Mouse (Mus musculus) liver, embryonic 15.5 days (tissue): ENCODE results near the gene Ugt1a7c. TPM values are rescaled to one million over a fixed set of nuclear protein-coding genes. Genes with fewer than 3 reads are reported as not detected.
"Not testable (repeated sequence)": the region's sequence is repeated elsewhere in the genome, so short reads cannot be mapped to it uniquely, and the experiment has no call there.

Experiments used
- ATAC-seq: fragments of 200-750 bp; cut with Nextera tagmentation; 2 replicates; pipeline ENCODE4 v1.8.0; 2017; ENCODE audit warnings: moderate number of reproducible peaks, mild to moderate bottlenecking, moderate library complexity; ENCODE audit not compliant: insufficient read depth
- H3K27ac ChIP-seq: fragments of 300-500 bp; sonication (generic); replicated peaks from 2 replicates; pipeline ENCODE4 v1.5.1; 2015; ENCODE audit warnings: mild to moderate bottlenecking, inconsistent platforms
- H3K27me3 ChIP-seq: fragments of 300-500 bp; sonication (generic); 2 replicates; pipeline ENCODE4 v1.6.1; 2015; ENCODE audit warnings: mild to moderate bottlenecking, inconsistent platforms
- H3K36me3 ChIP-seq: fragments of 300-500 bp; sonication (generic); replicated peaks from 2 replicates; pipeline ENCODE4 v1.6.1; 2015; ENCODE audit warnings: moderate library complexity, mild to moderate bottlenecking, inconsistent platforms
- H3K4me1 ChIP-seq: fragments of 300-500 bp; sonication (generic); replicated peaks from 2 replicates; pipeline ENCODE4 v1.6.1; 2015; ENCODE audit warnings: inconsistent platforms
- H3K4me2 ChIP-seq: fragments of 300-500 bp; sonication (generic); 2 replicates; pipeline ENCODE4 v1.6.1; 2015; ENCODE audit warnings: moderate library complexity, mild to moderate bottlenecking, inconsistent platforms
- H3K4me3 ChIP-seq: fragments of 300-500 bp; sonication (generic); replicated peaks from 2 replicates; pipeline ENCODE4 v1.5.1; 2015; ENCODE audit warnings: mild to moderate bottlenecking, inconsistent platforms
- H3K9ac ChIP-seq: fragments of 300-500 bp; sonication (generic); 2 replicates; pipeline ENCODE4 v1.6.1; 2015; ENCODE audit warnings: moderate library complexity, mild to moderate bottlenecking, inconsistent platforms
- H3K9me3 ChIP-seq: fragments of 300-500 bp; sonication (generic); replicated peaks from 2 replicates; pipeline ENCODE4 v1.6.1; 2016; ENCODE audit warnings: inconsistent platforms
- WGBS: fragments of 180-500 bp; shearing (Covaris S2); methylation state at CpG from one replicate; pipeline ENCODE4 v1.1.7; 2015; ENCODE audit warnings: mixed read lengths; ENCODE audit not compliant: insufficient replicate concordance; 5-methylcytosine and 5-hydroxymethylcytosine counted together
- polyA plus RNA-seq: library from polyadenylated mRNA; unstranded; fragments of >200 nt; fragmentation: Nextera tagmentation; extraction: Ambion mirVana; gene quantifications from 2 replicates; pipeline ENCODE4 v1.2.1, GENCODE M21; 2015

Ugt1a7c gene
- polyA plus RNA-seq, 1 experiment from 2014 or later: 3.1 TPM

- Histone ChIP-seq H3K4me3 (no peak overlapping the region), H3K4me1 (no peaks in the 10 kb centered on the region), H3K27ac (no peak overlapping the region), H3K27me3 (no peaks in the 10 kb centered on the region), H3K9me3 (peaks cover 40% of the 10 kb centered on the region), H3K4me2 (no peak overlapping the region), H3K9ac (no peak overlapping the region), H3K36me3 (no peaks in the 10 kb centered on the region)
- 54% methylated on average over 10 of the region's 10 CpGs for WGBS
- ATAC-seq: no peak
These were observed 120.9 kb downstream of the Ugt1a7c start for GRCm38 (mm10) chr1:88215466-88216380.

GRCm38 (mm10) chr1:88216551-88216950, 121.7 kb downstream of the Ugt1a7c start:
- 41% methylated on average over 2 of the region's 2 CpGs for WGBS

DNA sequence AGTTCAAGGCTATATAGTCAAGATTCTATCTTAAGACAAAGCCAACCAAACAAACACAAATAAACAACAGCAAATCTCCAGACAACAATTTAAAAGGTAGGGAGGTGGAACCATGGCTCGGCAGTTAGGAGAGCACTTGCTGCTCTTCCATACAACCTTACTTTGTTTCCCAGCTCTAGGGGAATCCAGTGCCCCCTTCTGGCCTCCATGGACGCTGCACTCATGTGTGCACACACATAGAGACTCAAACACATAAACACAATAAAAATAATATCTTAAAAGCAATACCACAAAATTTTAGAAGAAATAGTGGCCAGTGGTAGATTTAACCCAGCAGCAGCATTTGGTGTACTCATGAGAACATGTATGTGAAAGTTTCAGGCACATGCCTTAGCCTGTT, 122.3 kb downstream of the Ugt1a7c start:
- no peak overlapping the region for H3K9ac ChIP-seq
- no peaks in the 10 kb centered on the region for H3K4me1 ChIP-seq
- H3K36me3 ChIP-seq: no peaks in the 10 kb centered on the region
- H3K9me3 ChIP-seq: peaks cover 35% of the 10 kb centered on the region
- H3K4me3 ChIP-seq: no peak overlapping the region
- WGBS: 46% methylated on average over 2 of the region's 2 CpGs
- H3K27me3 ChIP-seq: no peaks in the 10 kb centered on the region
- H3K4me2 ChIP-seq: no peak overlapping the region
- ATAC-seq: no peak
- H3K27ac ChIP-seq: no peak overlapping the region

More at GRCm38 (mm10) chr1:88216551-88216950, 121.7 kb downstream of the Ugt1a7c start:
- H3K4me2 ChIP-seq: no peak overlapping the region
- no peaks in the 10 kb centered on the region for H3K27me3 ChIP-seq
- ATAC-seq: no peak
- no peak overlapping the region for H3K9ac ChIP-seq
- no peaks in the 10 kb centered on the region for H3K36me3 ChIP-seq
- no peaks in the 10 kb centered on the region for H3K4me1 ChIP-seq
- no peak overlapping the region for H3K4me3 ChIP-seq
- H3K9me3 ChIP-seq: peaks cover 40% of the 10 kb centered on the region
- no peak overlapping the region for H3K27ac ChIP-seq

DNA sequence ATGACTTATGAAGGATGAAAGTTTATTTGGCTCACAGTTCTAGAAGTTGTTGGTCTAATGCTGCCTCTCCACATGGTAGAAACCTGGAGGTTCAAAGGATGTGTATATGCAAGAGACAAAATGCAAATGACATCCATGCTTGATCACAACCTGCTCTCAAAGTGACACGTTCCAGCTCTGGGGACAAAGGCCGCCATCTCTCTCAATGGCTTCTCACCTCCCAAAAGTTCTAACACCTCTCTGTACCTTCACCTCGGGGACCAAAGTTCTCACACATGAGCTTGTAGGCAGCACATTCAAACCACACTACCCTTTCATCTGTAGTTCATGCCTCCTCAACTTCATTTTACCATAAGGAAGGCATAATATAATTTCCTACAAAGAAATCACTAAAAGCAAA, 122.7 kb downstream of the Ugt1a7c start:
- Histone ChIP-seq H3K27ac (no peak overlapping the region), H3K9me3 (peaks cover 33% of the 10 kb centered on the region), H3K9ac (no peak overlapping the region), H3K4me2 (no peak overlapping the region), H3K4me1 (no peaks in the 10 kb centered on the region), H3K36me3 (no peaks in the 10 kb centered on the region), H3K27me3 (no peaks in the 10 kb centered on the region), H3K4me3 (no peak overlapping the region)
- WGBS: 25% methylated on average over 3 of the region's 3 CpGs
- ATAC-seq: no peak

DNA sequence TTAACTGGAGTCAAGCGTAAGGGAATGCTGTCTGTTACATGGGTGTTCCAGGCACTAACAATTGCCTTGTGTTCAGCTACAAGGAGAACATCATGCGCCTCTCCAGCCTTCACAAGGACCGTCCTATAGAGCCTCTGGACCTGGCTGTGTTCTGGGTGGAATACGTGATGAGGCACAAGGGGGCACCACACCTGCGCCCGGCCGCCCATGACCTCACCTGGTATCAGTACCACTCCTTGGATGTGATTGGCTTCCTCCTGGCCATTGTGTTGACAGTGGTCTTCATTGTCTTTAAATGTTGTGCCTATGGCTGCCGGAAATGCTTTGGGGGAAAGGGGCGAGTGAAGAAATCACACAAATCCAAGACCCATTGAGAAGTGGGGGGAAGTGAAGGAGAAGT, 123.2 kb downstream of the Ugt1a7c start:
- no peak overlapping the region for H3K27ac ChIP-seq

GRCm38 (mm10) chr1:88218591-88218990, 123.7 kb downstream of the Ugt1a7c start:
- WGBS: 40% methylated on average over 4 of the region's 4 CpGs
- Histone ChIP-seq H3K27ac (no peak overlapping the region), H3K9me3 (peaks cover 29% of the 10 kb centered on the region), H3K36me3 (no peaks in the 10 kb centered on the region), H3K4me2 (no peak overlapping the region), H3K4me3 (no peak overlapping the region), H3K4me1 (no peaks in the 10 kb centered on the region), H3K9ac (no peak overlapping the region), H3K27me3 (no peaks in the 10 kb centered on the region)
- no peak for ATAC-seq

More for the DNA sequence above, 123.2 kb downstream of the Ugt1a7c start:
- Histone ChIP-seq H3K9me3 (peaks cover 33% of the 10 kb centered on the region), H3K27me3 (no peaks in the 10 kb centered on the region), H3K4me2 (no peak overlapping the region), H3K36me3 (no peaks in the 10 kb centered on the region), H3K4me1 (no peaks in the 10 kb centered on the region), H3K9ac (no peak overlapping the region), H3K4me3 (no peak overlapping the region)
- WGBS: 59% methylated on average over 9 of the region's 9 CpGs
- ATAC-seq: no peak

DNA sequence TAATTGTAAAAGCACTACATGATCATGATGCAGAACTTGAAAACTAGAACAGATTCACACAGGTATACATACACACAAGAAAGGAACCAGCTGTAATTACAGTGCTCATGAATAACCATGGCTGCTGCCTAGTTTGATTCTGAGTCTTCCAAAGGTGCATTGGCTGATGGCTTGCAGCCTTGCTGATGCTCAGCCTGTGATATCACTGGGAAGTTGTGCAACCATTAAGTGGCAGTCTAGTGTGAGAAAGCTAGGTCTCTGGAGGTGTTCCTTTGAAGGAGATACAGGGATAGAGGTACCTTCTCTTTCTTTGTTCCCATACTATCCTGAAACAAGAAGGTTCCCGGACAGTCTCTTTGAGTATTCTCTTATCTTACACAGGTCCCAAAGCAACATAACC, 124.2 kb downstream of the Ugt1a7c start:
- Histone ChIP-seq H3K27me3 (no peaks in the 10 kb centered on the region), H3K4me2 (no peak overlapping the region), H3K36me3 (no peaks in the 10 kb centered on the region), H3K4me1 (no peaks in the 10 kb centered on the region), H3K4me3 (no peak overlapping the region), H3K27ac (no peak overlapping the region), H3K9me3 (peaks cover 25% of the 10 kb centered on the region), H3K9ac (no peak overlapping the region)
- 13% methylated on average over 1 of the region's 1 CpGs for WGBS
- no peak for ATAC-seq

DNA sequence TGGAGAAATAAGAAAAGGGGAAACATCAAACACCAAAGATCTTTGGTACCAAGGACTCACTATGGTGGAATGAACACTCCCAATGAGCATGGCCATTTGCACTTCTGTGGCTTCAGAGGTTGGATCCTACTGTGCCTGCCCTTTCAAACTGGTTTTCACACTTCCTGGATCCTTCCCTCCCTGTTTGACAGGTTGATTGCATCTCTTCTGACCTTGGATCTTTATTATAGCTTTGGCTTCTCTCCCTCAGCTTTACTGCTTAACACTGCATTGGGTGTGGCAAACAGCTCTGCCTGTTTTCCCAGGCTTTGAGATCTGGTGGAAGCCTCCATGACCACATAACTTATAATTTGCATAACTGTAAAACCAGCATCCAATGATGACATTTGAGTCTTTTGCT, 125.5 kb downstream of the Ugt1a7c start:
- H3K36me3 ChIP-seq: no peaks in the 10 kb centered on the region
- no peak overlapping the region for H3K9ac ChIP-seq
- no peak for ATAC-seq

DNA sequence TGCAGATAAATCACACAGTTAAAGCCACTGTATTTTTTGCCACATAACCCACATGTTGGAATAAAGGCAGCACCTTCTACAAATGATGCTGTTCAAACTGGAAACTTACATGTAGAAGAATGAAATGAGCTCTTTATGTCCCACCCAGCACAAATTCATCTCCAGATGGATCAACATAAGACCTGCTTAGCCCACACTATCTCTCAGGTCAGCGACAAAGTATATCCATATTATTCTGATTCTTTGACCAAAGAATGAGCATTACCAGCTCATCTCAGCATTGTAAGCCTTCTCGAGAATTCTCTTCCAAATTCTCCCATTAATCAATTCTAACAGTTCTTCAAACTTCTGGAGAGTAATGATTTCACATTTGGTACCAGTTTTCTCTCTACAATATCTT, 127.4 kb downstream of the Ugt1a7c start:
- H3K4me1 ChIP-seq: no peaks in the 10 kb centered on the region
- ATAC-seq: no peak
- H3K4me3 ChIP-seq: no peak overlapping the region
- no peak overlapping the region for H3K4me2 ChIP-seq
- H3K27ac ChIP-seq: no peak overlapping the region
- no peak overlapping the region for H3K9ac ChIP-seq
- no peaks in the 10 kb centered on the region for H3K27me3 ChIP-seq
- 30% methylated on average over 2 of the region's 2 CpGs for whole genome bisulfite sequencing
- no peaks in the 10 kb centered on the region for H3K36me3 ChIP-seq
- H3K9me3 ChIP-seq: peaks cover 20% of the 10 kb centered on the region

More for the DNA sequence above, 125.5 kb downstream of the Ugt1a7c start:
- H3K4me1 ChIP-seq: no peaks in the 10 kb centered on the region
- peaks cover 16% of the 10 kb centered on the region for H3K9me3 ChIP-seq
- no peak overlapping the region for H3K4me2 ChIP-seq
- H3K27ac ChIP-seq: no peak overlapping the region
- no peak overlapping the region for H3K4me3 ChIP-seq
- H3K27me3 ChIP-seq: no peaks in the 10 kb centered on the region

DNA sequence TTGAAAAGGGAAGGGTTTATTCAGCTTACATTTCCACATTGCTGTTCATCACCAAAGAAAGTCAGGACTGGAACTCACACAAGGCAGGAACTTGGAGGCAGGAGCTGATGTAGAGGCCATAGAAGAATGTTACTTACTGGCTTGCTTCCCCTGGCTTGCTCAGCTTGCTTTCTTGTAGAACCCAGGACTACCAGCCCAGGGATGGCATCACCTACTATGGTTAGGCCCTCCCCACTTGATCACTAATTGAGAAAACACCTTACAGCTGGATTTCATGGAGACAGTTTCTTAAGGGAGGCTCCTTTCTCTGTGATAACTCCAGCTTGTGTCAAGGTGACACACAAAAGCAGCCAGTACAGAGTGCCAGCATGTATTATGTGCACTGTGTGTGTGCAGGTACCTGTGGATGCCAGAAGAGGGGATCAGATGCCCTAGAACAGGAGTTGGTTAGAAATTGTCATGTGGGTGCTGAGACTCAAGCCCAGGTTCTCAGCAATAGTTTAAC, 128.2 kb downstream of the Ugt1a7c start:
- peaks cover 20% of the 10 kb centered on the region; the same call in 1 of the 2 replicates for H3K9me3 ChIP-seq
- H3K27me3 ChIP-seq, H3K9ac ChIP-seq, H3K36me3 ChIP-seq, ATAC-seq, H3K27ac ChIP-seq, H3K4me1 ChIP-seq, H3K4me3 ChIP-seq, H3K4me2 ChIP-seq: not testable (repeated sequence)

DNA sequence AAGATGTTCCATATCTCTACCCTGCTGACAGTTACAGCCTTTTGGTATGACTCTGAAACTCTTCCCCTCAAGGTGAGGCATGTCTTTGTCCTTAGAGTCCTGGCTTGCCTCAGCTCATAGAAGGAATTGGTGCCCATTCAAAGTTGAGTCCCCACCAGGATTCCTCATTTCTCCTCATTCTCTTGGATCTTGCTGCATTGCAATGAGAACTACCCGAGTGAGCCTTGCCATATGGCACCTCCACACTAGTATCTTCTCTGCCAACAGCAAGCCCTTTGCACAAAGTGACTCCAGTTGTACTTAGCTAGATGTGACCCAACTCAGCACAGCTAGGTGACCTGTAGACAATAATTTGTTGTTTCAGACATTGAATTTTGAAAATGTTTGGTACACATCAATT, 128.7 kb downstream of the Ugt1a7c start:
- Histone ChIP-seq H3K27ac (no peak overlapping the region), H3K4me2 (no peak overlapping the region), H3K27me3 (no peaks in the 10 kb centered on the region), H3K4me1 (no peaks in the 10 kb centered on the region), H3K9ac (no peak overlapping the region), H3K9me3 (peaks cover 20% of the 10 kb centered on the region; the same call in 1 of the 2 replicates), H3K4me3 (no peak overlapping the region), H3K36me3 (no peaks in the 10 kb centered on the region)
- WGBS: 30% methylated on average over 1 of the region's 1 CpGs
- ATAC-seq: no peak
